Mouse (Mus musculus): ENCODE measurements around the gene Fgfr2.

Gene Fgfr2

DNA sequence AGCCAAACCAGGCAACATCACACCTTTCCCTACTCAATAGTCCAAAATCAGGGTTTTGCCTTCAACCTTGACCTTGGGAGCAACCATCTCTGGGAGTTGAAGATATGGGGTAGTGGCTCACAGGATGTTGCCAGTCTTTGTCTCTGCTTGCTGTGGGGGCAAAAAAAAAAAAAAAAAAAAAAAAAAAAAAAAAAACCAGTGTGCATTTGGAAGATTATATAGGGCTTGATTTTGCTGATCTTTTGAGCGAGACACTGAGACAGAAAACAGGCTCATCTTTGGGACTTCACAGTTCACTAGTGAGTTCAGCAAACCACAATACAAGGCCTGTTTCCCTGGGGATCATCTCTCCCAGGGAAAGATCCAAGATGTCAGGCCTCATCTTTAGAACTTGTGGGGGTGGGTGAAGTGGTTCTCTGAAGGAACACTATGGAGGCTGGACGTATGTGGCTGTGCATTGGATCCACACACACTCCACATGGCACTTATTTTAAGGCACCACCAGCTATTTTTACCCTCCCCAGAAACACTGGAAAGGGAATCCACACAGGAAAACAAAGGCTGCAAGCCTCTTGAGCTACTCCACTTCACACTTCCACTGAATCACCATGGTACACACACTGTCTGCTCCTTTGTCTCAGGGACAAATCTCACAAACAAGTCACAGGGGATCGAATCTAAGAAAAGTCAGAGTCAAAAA, 83.4 kb downstream of the Fgfr2 start:
- no peak for DNase-seq

DNA sequence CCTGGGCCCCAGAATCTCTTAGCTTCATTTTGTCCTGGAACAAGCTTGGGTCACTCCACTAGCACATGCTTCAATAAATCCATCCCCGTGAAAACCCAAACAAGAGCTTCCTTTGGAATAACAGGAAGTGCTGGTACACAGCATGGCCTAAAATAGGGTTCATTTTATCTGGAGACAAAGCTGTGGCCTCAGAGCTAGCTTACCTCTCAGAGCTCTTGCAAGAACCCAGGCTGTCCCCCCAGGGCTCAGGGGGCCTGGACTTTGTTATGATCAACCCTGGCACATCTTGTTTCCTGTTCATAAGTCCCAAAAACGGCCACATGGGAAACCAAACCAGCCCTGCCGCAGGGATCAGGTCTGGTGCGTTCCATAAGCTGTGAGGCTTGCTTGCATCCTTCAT, 85.5 kb downstream of the Fgfr2 start:
- DNase-seq, result no peak

DNA sequence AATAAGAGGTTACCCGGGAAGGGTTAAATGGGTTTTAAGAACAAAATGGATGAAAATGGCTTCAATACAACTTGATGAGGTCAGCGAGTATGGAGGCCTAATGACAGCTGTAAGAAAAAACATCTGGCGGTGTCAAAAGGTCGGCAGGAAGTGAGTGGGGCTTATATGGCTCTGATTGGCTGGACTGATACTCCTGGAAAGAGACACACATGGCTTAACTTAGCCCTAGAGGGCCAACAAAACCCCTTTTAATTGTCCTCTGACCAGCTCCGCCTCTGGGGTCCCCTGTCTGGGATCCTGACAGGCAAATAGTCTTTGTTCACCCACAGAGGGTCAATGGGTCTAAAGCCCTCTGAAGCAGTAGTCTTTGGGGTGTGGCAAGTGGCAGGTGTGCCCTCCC, 85.9 kb downstream of the Fgfr2 start:
- DNase-seq, result no peak

DNA sequence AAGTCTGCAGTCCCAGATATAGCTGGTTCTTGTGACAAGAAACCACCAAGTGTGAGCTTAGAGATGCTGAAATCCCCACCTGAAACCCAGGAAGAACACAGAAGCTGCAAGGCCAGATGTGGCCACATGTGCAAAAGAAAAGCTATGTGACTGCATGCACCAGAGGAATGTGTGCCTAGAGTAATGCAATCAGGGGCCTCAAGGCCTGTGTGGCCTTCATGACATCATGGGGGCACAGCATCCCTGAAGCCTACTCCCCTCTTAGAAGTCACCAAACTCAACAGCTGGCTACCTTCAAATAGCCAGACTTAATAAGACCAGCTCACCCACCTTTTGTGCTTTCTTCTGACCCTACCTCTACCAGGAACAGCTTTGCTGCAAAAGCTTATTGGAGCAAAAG, 87.2 kb downstream of the Fgfr2 start:
- no peak for DNase-seq

DNA sequence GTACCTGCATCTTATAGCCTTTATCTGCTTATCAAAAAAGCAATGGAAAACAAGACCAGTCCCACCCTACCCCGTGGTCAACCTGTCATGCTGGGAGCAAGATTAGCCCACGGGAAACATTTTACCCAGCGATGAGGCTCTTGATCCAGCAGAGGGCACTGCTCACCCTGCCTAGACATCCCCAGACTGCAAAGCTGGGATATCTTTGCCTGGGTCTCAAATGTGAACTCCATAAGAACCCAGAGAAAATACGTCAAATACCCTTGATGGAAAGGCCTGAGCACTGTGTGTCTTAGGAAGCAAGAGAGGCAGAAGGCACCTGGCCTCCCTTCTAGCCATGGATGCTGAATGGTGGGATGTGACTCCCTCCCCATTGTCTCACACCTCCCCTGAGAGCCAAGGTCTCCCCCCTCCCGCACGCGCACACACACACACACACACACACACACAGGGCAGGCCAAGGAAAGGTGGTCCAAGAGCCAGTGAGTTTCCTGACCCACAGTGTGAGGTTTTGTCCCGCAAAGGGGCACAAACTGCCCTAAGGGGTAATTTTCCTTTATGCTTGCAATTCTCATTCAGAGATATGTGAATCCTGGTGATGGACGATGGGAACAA, 90.5 kb downstream of the Fgfr2 start:
- peak; percentile 37 for DNase-seq

DNA sequence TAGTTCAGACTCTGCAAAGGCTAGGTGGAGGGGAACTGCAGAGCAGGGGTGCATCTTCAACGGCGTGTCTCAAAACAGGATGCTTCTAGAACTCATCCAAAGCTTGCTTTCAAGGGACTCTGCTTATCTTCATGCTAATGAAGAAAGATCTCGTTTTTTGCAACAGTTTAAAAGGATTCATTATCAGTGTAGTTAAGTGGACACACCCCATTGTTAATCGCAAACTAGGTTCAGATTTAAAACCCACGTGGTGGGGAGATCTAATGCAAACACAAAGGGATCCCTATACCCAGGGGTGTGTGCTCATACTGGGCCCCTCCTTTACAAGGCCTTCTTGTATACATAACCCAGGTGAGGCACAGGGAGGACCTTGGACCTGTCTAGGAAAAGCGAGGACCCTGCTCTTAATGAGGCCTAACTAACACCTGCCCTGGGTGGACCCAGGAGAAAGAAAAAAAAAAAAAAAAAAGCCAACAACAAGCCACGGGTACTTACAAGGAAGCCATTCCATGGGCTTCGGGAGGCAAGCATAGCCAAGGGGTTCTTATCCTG, 93.6 kb downstream of the Fgfr2 start:
- no peak for DNase-seq

DNA sequence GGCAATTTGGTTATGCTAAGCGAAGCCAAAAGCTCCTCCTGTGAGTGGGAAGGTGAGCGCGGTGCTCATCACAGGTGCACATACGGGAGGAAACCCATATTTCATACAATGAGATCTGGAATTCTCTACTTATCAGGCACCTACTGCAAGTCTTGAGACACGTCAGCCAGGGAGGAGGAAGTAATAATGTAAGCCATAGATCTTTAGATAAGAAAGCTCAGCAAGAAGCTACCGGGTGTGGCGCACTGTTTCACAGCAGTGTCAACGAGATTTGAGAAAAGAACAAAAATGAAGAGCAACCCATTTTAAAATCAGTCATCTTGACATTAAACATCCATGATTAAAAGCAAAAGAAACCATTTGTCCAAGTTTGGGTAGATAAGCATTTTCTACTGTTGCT, 94.1 kb downstream of the Fgfr2 start:
- DNase-seq, result no peak

DNA sequence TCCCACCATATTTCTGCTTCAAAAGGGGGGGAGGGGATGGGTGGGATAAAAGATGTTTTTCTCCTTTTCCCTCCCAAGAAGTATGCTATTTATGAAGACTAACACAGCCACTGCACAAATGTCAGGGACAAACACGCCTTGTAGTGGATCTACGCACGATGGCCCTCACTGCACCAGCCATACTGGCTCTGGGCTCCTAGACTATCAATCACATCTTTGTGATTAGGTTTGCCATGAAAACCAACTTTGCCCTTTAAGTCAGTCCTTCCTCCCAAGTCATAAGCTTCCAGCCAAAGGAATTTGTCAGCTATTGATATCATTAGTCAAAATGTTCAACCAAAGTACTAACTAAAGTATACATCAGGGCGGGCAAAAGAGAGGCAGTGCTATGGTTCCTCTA, 95.2 kb downstream of the Fgfr2 start:
- DNase-seq, result no peak

DNA sequence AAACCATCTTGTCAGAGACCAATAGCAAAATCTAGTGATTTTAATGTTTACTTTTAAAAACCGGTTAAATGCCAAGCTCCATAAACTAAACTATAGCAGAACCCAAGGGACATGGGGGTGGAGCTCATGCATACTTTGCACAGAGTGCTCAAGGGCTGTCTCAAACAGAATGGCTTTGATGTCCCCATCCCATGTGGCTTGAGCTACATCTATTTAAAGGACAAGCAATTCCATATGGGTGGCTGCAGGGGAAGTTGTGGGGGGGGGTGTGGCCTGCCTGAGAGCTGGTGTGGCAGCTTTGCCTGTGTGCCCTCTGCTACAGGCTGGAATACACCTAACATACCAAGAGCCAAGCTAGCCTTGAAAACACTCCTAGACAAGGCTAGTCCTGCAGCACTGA, 98.5 kb downstream of the Fgfr2 start:
- DNase-seq, result no peak

DNA sequence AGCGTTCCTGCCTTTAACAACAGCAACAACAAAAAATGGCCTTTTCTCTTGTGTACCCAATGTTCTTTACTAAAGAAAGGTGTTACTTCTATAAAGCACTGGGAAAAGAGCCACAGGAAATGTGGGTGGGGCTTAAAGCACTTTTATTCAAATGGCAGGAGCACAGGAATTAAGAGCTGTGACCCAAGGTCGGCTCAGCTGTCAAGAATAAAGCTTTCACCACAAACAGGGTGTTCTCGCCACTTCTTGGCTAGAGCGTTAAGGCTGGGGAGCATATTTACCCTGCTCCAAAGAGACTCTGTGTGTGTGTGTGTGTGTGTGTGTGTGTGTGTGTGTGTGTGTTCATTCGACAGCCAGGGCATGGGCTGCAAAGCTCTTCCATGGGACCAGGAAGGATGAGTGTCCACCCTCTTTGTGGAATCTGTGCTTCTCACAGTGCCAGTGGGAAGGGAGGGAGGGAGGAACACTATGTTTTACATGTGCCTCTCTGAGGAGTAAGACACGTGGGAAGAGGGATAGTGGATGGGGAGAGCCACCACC, 103.6 kb downstream of the Fgfr2 start:
- DNase-seq, result no peak

DNA sequence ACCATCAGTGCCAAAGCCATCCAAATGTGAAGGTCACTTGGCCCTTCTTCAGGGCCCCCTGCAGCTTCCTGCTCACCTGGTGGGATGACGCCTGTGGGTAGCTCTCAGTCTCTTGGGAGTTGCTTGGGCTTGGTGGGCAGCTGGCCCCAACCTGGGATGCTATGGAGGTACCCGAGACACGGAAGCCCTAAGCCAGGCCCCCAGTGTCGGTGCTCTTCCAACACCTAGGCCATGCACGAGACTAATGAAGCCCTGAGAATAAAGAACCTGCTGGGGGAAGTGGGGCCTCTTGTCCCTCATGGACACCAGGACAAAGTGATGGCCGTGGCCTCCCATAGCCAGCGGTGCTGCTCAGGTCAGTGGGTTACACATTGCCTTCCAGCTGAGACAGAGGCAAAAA, 104.2 kb downstream of the Fgfr2 start:
- no peak for DNase-seq

DNA sequence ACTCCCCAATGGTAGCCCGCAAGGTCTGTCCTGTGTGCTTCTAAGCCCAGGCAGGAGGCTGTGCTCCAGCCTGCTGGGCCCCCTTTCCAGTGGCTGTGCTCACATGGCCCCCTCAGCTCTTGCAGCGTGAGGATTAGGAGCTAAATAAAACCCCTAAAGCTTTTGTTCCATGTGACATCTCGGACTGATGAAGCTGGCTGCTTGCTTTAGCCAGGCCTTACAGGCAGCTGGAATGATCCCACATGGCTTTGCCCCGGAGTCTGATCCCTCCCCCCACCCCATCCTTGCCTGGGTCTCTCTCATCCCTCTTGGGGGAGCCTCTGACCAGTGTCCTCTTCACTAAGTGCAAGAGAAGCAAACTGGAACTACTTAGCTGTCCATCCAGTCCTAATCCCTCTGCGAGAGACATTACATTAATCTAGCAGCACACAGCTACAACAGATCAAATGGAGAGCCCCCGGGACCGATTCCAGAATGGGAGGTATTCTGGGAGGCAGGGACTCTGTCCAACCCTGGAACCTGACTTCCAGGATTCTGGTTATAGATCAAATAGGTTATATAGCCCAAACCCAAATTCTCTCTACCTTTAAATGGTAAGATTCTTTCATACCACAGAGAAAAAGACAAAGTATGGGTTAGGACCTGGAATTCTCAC, 107.6 kb downstream of the Fgfr2 start:
- DNase-seq, result no peak

DNA sequence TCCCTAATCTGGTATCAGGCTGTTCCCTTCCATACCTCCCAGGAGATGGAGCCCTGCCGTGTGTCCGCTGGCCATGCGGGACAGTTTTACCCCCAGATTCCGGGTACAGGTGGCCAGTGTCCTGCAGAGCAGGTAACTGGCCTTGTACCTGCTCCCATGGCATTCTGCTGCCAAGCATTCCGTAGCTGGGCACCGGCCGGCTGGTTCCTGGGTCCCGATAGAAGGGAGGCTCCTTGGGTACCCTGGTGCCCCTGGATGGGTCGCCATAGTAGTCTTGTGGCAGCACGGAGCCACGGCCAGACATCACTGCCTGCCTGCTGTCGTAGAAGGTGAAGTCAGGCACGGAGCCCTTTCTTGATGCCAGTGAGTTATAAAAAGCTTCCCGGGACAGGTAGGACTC, 108.5 kb downstream of the Fgfr2 start:
- no peak for DNase-seq

DNA sequence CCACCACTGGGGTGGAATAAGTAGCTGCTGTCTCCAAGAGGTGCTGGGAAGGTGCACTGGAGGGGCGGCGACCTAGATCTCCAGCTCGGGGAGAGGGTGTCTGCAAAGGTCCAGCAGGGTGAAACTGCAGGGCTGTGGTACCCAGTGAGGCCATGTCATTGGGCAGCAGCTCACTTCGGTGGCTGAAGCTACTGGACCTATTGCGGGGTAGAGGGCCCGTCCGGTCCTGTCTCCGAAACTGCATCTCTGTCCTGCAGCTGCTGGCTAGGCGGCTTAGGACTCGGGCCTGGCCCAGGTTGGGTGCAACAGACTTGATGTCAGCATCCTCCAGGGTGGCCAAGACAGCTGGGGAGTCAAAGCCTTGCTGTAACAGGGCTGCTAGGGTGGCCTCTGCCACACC, 109.2 kb downstream of the Fgfr2 start:
- no peak for DNase-seq

DNA sequence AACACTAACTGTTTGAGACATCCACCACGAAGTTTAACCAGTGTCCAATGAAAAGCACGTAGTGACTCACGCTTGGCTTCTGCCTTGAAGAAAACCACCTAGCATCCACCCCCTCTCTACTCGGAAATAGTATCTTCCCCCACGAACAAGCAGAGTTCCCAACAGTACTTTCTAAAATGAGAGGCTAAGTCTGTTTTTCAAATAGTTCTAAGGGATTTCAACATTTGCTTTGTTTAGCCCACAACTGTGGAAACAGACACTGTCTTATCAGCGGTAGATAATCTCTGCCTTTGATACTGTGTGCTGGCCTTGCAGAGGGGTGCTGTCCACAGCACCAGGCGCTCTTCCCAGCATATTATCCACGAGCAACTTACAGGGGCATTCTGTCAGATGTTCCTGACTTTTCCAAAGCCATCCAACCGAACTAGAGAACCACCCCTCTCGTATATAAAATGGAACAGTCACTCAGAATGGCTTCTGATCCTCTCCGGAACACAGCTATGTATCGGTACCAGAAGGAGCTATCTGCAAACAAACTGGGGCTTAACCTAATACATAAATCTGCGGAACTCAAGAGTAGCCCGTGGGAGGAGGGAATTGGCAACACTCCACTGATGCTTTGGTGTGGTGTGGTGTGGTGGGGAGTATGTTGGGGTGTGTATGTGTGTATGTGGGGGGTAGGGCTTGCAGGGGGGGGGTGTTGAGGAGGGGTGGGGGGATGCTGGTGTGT, 110.3 kb downstream of the Fgfr2 start:
- DNase-seq, result no peak

DNA sequence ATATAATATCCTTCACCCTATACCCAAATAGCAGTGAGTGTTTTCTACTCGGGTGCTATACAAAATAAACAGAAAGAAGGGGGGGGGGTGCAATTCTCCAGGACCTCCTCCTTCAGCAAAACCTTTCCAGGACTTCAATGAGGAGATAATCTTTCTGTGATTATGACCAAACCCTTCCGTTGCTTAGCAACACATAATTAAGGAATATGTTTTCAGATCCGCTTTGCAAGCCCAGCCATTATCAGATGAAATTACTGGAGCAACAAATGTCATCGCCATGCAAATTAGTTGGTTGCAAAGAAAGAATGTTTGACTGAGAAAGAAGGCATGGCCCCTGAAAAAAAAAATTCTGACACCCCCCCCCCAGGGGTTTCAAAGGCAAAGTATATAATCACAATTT, 111.5 kb downstream of the Fgfr2 start:
- no peak for DNase-seq

DNA sequence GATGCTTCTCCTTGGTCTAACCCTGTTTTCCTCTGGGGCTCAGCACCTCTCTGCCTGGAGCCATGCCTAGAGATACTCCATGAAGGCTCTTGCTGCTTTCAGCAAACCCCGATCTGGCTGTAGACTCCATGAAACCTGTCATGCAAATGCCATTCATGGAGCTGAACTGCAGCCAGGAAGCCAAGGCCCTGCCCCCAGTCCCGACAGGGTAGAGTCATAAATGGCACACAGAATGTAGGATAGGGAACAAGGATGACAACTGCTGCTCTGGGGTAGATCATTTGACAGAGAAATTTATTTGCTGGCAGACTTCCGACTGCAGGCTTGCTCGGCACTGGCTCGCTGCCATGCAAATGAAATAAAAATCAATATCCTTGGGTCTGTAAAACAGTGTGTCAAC, 112.0 kb downstream of the Fgfr2 start:
- DNase-seq, result no peak

DNA sequence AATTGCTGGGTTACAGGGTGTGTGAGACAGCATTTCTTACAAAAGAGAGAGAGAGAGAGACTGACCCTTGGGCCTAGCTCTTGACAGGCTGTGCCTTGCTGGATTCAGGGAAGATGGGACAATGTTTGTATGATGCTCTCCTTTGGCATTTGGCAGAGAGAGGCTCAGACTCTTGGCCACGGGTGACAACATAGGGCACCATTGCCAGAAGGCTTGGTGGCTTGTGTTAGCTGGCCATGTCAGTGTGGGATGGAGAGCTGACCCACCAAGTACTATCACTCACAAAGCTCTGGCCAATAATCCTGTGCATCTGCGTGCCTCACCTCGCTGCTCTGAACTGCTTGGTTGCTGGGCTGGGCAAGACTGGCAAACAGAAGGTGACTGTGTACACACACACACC, 112.7 kb downstream of the Fgfr2 start:
- no peak for DNase-seq

DNA sequence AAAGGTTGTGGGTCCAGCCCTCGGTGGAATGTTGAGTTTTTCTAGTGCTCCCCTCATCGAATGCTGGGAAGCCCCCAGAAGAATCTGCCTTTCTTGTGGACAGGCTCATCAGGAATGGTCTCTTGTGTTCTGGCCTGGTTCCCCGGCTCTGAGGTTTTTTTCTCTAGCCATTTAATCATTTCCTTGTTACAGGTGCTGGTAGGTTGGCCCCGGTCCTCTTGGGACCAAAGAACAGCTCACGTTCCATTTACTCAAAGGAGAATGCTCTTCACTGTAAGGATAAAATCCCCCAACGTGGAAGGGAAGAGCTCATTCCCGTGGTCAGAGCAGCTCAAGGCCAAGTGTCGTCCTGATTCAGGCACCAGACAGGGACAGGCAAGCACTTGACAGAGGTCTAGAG, 113.5 kb downstream of the Fgfr2 start:
- DNase-seq, result no peak

DNA sequence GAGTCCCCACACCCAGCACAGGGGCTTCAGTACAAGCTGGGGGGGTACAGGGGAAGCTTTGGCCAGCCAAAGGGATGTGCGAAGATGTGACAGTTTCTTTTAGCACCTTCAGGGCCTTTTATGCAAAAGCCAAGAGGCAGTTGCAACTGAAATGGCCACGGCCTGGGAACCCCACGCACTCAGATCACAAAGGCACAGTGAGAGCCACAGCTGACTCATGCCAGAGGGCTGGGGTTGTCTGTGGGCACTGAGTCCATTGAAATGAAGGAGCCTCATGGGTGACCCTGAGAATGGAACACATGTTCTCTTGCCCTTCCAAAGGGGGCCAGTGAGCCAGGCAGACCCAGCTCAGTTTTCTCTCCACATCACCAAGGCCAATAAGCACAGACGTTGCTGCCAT, 114.5 kb downstream of the Fgfr2 start:
- DNase-seq, result no peak

DNA sequence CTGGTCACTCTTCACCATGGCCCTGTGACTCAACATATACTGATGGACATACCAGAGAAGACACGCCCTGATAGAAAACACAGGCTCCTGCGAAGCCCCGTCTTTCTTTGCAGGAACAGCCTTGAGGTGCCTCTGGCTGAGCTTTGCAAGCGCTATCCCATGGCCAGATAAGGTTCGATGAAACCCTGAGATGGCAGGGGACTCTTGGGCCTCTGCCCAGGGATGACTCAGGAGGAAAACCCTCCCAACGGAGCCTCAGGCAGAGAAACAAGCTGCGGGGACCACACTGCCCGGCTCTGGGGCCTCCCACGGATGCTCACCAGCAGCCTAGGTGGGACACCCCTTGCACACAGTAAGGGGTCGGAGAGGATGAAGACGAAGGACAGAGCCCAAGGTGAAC, 115.8 kb downstream of the Fgfr2 start:
- DNase-seq, result no peak

DNA sequence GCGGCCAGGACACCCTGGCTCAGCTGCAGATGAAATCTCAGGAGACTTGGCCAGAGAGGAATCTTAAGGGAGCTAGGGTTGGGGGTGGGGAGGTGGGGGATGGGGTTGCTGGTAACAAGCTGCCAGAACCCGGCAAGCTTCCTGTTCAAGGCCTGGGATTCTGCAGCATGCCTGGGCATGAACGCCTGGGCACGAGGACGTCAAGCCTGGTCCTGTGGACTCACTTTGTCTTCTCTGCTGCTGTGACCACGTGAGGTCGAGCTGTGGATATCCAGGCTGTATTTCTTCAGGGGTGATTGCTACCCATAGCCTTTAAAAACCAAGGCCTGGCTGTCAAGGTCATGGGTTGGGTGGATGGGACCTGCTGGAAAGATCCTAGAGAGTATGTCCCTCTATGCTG, 117.4 kb downstream of the Fgfr2 start:
- no peak for DNase-seq

DNA sequence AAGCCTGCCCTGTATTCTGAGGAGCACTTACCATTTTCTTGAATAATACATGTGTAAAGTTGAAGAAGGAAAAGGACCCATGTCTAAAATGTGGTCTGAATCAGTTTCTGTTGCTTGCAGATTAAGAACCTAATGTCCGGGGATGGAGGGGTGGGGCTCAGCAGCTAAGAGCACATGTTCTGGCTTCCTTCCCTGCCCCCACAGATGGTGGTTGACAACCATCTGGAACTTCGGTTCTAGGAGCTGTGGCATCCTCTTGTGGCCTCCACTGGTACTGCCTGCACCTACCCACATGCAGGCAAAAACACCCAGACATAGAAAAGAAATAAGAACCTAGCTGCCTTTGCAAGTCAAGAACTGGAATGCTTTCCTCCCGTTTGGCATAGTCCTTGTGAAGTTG, 119.7 kb downstream of the Fgfr2 start:
- DNase-seq, result peak; percentile 72
